Mouse (Mus musculus) ES-E14 (cell line): ENCODE measurements around the gene Gm13199.

Source experiments
- CHD2 ChIP-seq: IDR thresholded peaks from 2 replicates; pipeline ENCODE4 v1.6.1; 2014; ENCODE audit warnings: mild to moderate bottlenecking, low read depth, low read length, inconsistent platforms
- HCFC1 ChIP-seq: IDR thresholded peaks from 2 replicates; pipeline ENCODE4 v1.6.1; 2012; ENCODE audit warnings: low read length, inconsistent platforms, borderline replicate concordance; ENCODE audit not compliant: insufficient read depth
- MAFK ChIP-seq: IDR thresholded peaks from 2 replicates; pipeline ENCODE4 v1.6.1; 2014; ENCODE audit warnings: mild to moderate bottlenecking, low read depth, low read length, inconsistent platforms; ENCODE audit not compliant: insufficient read depth
- ZC3H11A ChIP-seq: IDR thresholded peaks from 2 replicates; pipeline ENCODE4 v1.6.1; 2012; ENCODE audit warnings: low read depth, mild to moderate bottlenecking, inconsistent platforms, low read length, borderline replicate concordance

GRCm38 (mm10) chr2:5869746-5870145 lies 7.0 kb upstream of the Gm13199 start:
- TF ChIP-seq HCFC1 (no peak), CHD2 (no peak), MAFK (no peak), ZC3H11A (no peak)
